Mouse (Mus musculus): ENCODE results near the gene Cfap61.

The Cfap61 gene

GRCm38 (mm10) chr2:146083326-146083871, 148.8 kb downstream of the Cfap61 start:
- no peak for DNase-seq (ENCODE audit: low read depth)

GRCm38 (mm10) chr2:146087411-146087810, 152.8 kb downstream of the Cfap61 start:
- DNase-seq (ENCODE audit: low read depth): no peak

GRCm38 (mm10) chr2:146089157-146089692, 154.6 kb downstream of the Cfap61 start:
- DNase-seq (ENCODE audit: low read depth): no peak

- DNase-seq (ENCODE audit: low read depth): no peak
These were observed 162.9 kb downstream of the Cfap61 start for GRCm38 (mm10) chr2:146097532-146097931.

- peak; percentile 27 for DNase-seq (ENCODE audit: low read depth)
These were observed 164.5 kb downstream of the Cfap61 start for GRCm38 (mm10) chr2:146098853-146099717.

- DNase-seq (ENCODE audit: low read depth): no peak
These were observed 165.3 kb downstream of the Cfap61 start for GRCm38 (mm10) chr2:146099838-146100237.

GRCm38 (mm10) chr2:146100489-146101060, 166.0 kb downstream of the Cfap61 start:
- DNase-seq (ENCODE audit: low read depth): no peak

- no peak for DNase-seq (ENCODE audit: low read depth)
These were observed 168.0 kb downstream of the Cfap61 start for GRCm38 (mm10) chr2:146102600-146102999.

GRCm38 (mm10) chr2:146105341-146105740, 170.8 kb downstream of the Cfap61 start:
- no peak for DNase-seq (ENCODE audit: low read depth)

- DNase-seq (ENCODE audit: low read depth): no peak
These were observed 173.4 kb downstream of the Cfap61 start for GRCm38 (mm10) chr2:146107980-146108379.

GRCm38 (mm10) chr2:146109921-146110320, 175.3 kb downstream of the Cfap61 start:
- DNase-seq (ENCODE audit: low read depth): no peak

GRCm38 (mm10) chr2:146116282-146116681, 181.7 kb downstream of the Cfap61 start:
- DNase-seq (ENCODE audit: low read depth): no peak

- no peak for DNase-seq (ENCODE audit: low read depth)
These were observed 182.1 kb downstream of the Cfap61 start for GRCm38 (mm10) chr2:146116726-146117125.

- no peak for DNase-seq (ENCODE audit: low read depth)
These were observed 182.8 kb downstream of the Cfap61 start for GRCm38 (mm10) chr2:146117191-146117914.

GRCm38 (mm10) chr2:146117915-146118403, 183.4 kb downstream of the Cfap61 start:
- DNase-seq (ENCODE audit: low read depth): no peak

- DNase-seq (ENCODE audit: low read depth): no peak
These were observed 187.0 kb downstream of the Cfap61 start for GRCm38 (mm10) chr2:146121551-146121950.

GRCm38 (mm10) chr2:146125129-146125528, 190.5 kb downstream of the Cfap61 start:
- no peak for DNase-seq (ENCODE audit: low read depth)

GRCm38 (mm10) chr2:146128622-146129021, 194.0 kb downstream of the Cfap61 start:
- DNase-seq (ENCODE audit: low read depth): no peak

GRCm38 (mm10) chr2:146130514-146130913, 195.9 kb downstream of the Cfap61 start:
- no peak for DNase-seq (ENCODE audit: low read depth)

GRCm38 (mm10) chr2:146134275-146134674, 199.7 kb downstream of the Cfap61 start:
- DNase-seq (ENCODE audit: low read depth): no peak

- DNase-seq (ENCODE audit: low read depth): no peak
These were observed 206.1 kb downstream of the Cfap61 start for GRCm38 (mm10) chr2:146140711-146141110.

GRCm38 (mm10) chr2:146147306-146147705, 212.7 kb downstream of the Cfap61 start:
- no peak for DNase-seq (ENCODE audit: low read depth)
